Mouse (Mus musculus): Measurements from ENCODE around the gene Olfr1305. TPM values are rescaled to one million over a fixed set of nuclear protein-coding genes. Genes with fewer than 3 reads are reported as not detected.

The Olfr1305 gene
- polyA plus RNA-seq (2016; fragmentation: Nextera tagmentation; extraction: Ambion mirVana): not detected in 2 replicates

DNA sequence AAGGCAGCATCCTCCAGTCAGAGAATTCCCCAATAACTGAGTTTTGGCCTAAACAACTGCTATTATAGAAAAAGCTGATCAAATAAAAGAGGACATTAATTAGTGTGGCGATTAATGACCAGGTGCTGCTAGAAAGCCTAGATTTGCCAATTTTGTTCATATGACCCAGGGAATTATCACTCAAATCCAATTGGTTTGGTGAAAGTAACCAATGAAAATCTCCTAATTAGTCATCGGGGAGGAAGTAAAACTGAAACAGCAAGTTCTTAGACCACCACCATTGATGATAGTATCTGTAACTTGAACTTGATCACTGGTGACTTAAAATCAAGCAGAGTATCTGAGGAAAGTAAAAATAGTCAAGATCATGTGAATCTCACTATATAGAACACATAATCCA lies at the start of gene Olfr1305:
TSS of gene Olfr1305 (minus strand) at position 101 of the 400 bp plus-strand sequence.
- Histone ChIP-seq H3K27ac (no peak within 1 kb of the TSS), H3K27me3 (ENCODE audit: low read depth, poor library complexity, severe bottlenecking) (no peaks in the 10 kb centered on the region), H3K4me3 (no peak within 1 kb of the TSS), H3K9me3 (replicated peaks) (0 out of 2 replicates have a peak, but pooled peaks cover 2% of the 10 kb centered on the region), H3K4me1 (no peaks in the 10 kb centered on the region), H3K36me3 (no peaks in the 10 kb centered on the region)
- WGBS: 96% methylated on average over 2 of the region's 2 CpGs
- DNase-seq (ENCODE audit: low spot score): no peak

DNA sequence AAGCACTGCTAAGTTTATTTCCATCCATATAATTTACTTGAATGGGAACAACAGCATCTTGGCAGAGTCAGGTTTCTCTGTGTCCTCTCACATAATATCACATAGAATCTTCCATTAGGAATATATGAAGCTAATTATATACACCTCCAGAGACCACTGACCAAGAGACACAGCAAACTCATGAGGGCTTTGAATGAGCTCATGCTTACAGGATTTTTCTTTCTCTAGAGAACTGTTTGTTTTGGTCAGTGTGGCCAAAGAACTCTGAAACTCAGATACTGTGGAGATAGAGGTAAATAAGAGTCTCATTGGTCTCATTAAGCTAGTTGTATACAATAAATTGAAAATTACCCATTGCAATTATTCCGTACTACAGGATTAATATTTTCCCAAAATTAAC lies 39.2 kb upstream of the Olfr1305 start, which contains the start of gene Olfr1306:
TSS of gene Olfr1306 (minus strand) at position 101 of the 400 bp plus-strand sequence.
- Histone ChIP-seq H3K36me3 (no peaks in the 10 kb centered on the region), H3K4me1 (no peaks in the 10 kb centered on the region), H3K27ac (no peak within 1 kb of the TSS), H3K9me3 (replicated peaks) (no peaks in the 10 kb centered on the region), H3K27me3 (ENCODE audit: low read depth, poor library complexity, severe bottlenecking) (no peaks in the 10 kb centered on the region), H3K4me3 (no peak within 1 kb of the TSS)
- 89% methylated on average over 1 of the region's 1 CpGs for WGBS
- DNase-seq (ENCODE audit: low spot score): no peak

DNA sequence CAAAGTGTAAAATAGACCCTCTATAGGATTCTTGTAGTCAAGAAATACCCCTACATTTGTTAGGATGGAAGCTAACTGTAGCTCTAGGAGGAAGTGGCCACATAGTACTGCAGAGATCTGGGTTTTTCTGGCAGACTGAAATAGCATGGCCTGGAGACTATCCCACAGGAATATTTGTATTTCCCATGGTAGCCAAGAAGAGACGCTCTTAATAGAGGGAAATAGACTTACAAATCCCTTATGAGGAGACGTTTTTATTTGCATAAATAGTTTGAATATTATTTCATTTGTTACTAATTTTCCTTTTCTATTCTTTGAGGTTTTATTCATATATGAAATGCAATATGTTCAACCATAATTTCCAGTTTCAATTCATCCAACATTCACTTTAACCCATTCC lies 56.7 kb downstream of the Olfr1305 start, which contains the start of gene Olfr1303:
TSS of gene Olfr1303 (minus strand) at position 101 of the 400 bp plus-strand sequence.
- H3K4me3 ChIP-seq: no peak within 1 kb of the TSS
- H3K36me3 ChIP-seq: no peaks in the 10 kb centered on the region
- no peak for DNase-seq (ENCODE audit: low spot score)
- WGBS: 91% methylated on average over 2 of the region's 2 CpGs
- no peaks in the 10 kb centered on the region for H3K27me3 ChIP-seq (ENCODE audit: low read depth, poor library complexity, severe bottlenecking)
- H3K27ac ChIP-seq: no peak within 1 kb of the TSS
- no peaks in the 10 kb centered on the region for H3K4me1 ChIP-seq
- no peaks in the 10 kb centered on the region for H3K9me3 ChIP-seq (replicated peaks)

Other genes starting within 250 kb of the Olfr1305 start
- gene Olfr1298, start 227.9 kb downstream of the Olfr1305 start, polyA plus RNA-seq (2016; fragmentation: Nextera tagmentation; extraction: Ambion mirVana): not detected in 2 replicates
- gene Olfr1299, start 215.7 kb downstream of the Olfr1305 start, polyA plus RNA-seq (2016; fragmentation: Nextera tagmentation; extraction: Ambion mirVana): not detected in 2 replicates
- gene Olfr1301, start 126.1 kb downstream of the Olfr1305 start, polyA plus RNA-seq (2016; fragmentation: Nextera tagmentation; extraction: Ambion mirVana): not detected in 2 replicates
- not detected in 2 replicates for gene Olfr1302, start 99.7 kb downstream of the Olfr1305 start, polyA plus RNA-seq (2016; fragmentation: Nextera tagmentation; extraction: Ambion mirVana)
- not detected in 2 replicates for gene Olfr1303, start 56.8 kb downstream of the Olfr1305 start, polyA plus RNA-seq (2016; fragmentation: Nextera tagmentation; extraction: Ambion mirVana)
- gene Olfr1306, start 39.1 kb upstream of the Olfr1305 start, polyA plus RNA-seq (2016; fragmentation: Nextera tagmentation; extraction: Ambion mirVana): not detected in 2 replicates
- not detected in 2 replicates for gene Olfr1307, start 72.3 kb upstream of the Olfr1305 start, polyA plus RNA-seq (2016; fragmentation: Nextera tagmentation; extraction: Ambion mirVana)
- gene Olfr1308, start 87.8 kb upstream of the Olfr1305 start, polyA plus RNA-seq (2016; fragmentation: Nextera tagmentation; extraction: Ambion mirVana): not detected in 2 replicates
- gene Olfr1309, start 113.1 kb upstream of the Olfr1305 start, polyA plus RNA-seq (2016; fragmentation: Nextera tagmentation; extraction: Ambion mirVana): not detected in 2 replicates
- not detected in 2 replicates for gene Olfr1310, start 135.6 kb upstream of the Olfr1305 start, polyA plus RNA-seq (2016; fragmentation: Nextera tagmentation; extraction: Ambion mirVana)
- not detected in 2 replicates for gene Olfr1311, start 147.3 kb upstream of the Olfr1305 start, polyA plus RNA-seq (2016; fragmentation: Nextera tagmentation; extraction: Ambion mirVana)
- gene Olfr1312, start 173.1 kb upstream of the Olfr1305 start, polyA plus RNA-seq (2016; fragmentation: Nextera tagmentation; extraction: Ambion mirVana): not detected in 2 replicates
- not detected in 2 replicates for gene Olfr1313, start 200.7 kb upstream of the Olfr1305 start, polyA plus RNA-seq (2016; fragmentation: Nextera tagmentation; extraction: Ambion mirVana)
- gene Olfr1314, start 219.6 kb upstream of the Olfr1305 start, polyA plus RNA-seq (2016; fragmentation: Nextera tagmentation; extraction: Ambion mirVana): not detected in 2 replicates
- gene Olfr1315-ps1, start 238.3 kb upstream of the Olfr1305 start, polyA plus RNA-seq (2016; fragmentation: Nextera tagmentation; extraction: Ambion mirVana): not detected in 2 replicates